Mouse (Mus musculus) embryonic facial prominence, embryonic 11.5 days (tissue): ENCODE results near the gene Zfp592. TPM values are rescaled to one million over a fixed set of nuclear protein-coding genes. Genes with fewer than 3 reads are reported as not detected.

ENCODE experiments used
- ATAC-seq: fragments of 200-750 bp; cut with Nextera tagmentation; replicated peaks from 2 replicates; pipeline ENCODE4 v1.8.0; 2017; ENCODE audit warnings: low read depth; ENCODE audit not compliant: insufficient number of reproducible peaks, low FRiP score, low TSS enrichment
- DNase-seq: peaks from one replicate; pipeline ENCODE4 v3.0.0-alpha.2; 2015; ENCODE audit warnings: low spot score
- H3K27ac ChIP-seq: fragments of 300-500 bp; sonication (generic); replicated peaks from 2 replicates; pipeline ENCODE4 v1.5.1; 2014; ENCODE audit warnings: mild to moderate bottlenecking, low read depth, low read length, control low read depth
- H3K27me3 ChIP-seq: fragments of 300-500 bp; sonication (generic); 2 replicates; pipeline ENCODE4 v1.6.1; 2014; ENCODE audit warnings: mild to moderate bottlenecking, low read length, moderate library complexity, mixed read lengths; ENCODE audit not compliant: control insufficient read depth, insufficient read depth
- H3K36me3 ChIP-seq: fragments of 300-500 bp; sonication (generic); replicated peaks from 2 replicates; pipeline ENCODE4 v1.6.1; 2014; ENCODE audit warnings: low read depth, mild to moderate bottlenecking, low read length, moderate library complexity, mixed read lengths; ENCODE audit not compliant: control insufficient read depth, insufficient read depth
- H3K4me1 ChIP-seq: fragments of 300-500 bp; sonication (generic); 2 replicates; pipeline ENCODE4 v1.6.1; 2014; ENCODE audit warnings: low read length, mixed read lengths; ENCODE audit not compliant: control insufficient read depth, insufficient read depth
- H3K4me2 ChIP-seq: fragments of 300-500 bp; sonication (generic); 2 replicates; pipeline ENCODE4 v1.6.1; 2014; ENCODE audit warnings: low read depth, mild to moderate bottlenecking, control low read depth, low read length, moderate library complexity
- H3K4me3 ChIP-seq: fragments of 300-500 bp; sonication (generic); 2 replicates; pipeline ENCODE4 v1.5.1; 2014; ENCODE audit warnings: low read depth, low read length, control low read depth
- H3K9ac ChIP-seq: fragments of 300-500 bp; sonication (generic); replicated peaks from 2 replicates; pipeline ENCODE4 v1.6.1; 2014; ENCODE audit warnings: mild to moderate bottlenecking, control low read depth, low read length
- H3K9me3 ChIP-seq: fragments of 300-500 bp; sonication (generic); replicated peaks from 2 replicates; pipeline ENCODE4 v1.6.1; 2016; ENCODE audit warnings: mild to moderate bottlenecking, low read length, inconsistent platforms, mixed read lengths; ENCODE audit not compliant: control insufficient read depth
- WGBS: fragments of 180-500 bp; shearing (Covaris S2); extraction: QIAGEN DNeasy Blood & Tissue Kit; methylation state at CpG from one replicate; pipeline ENCODE4 v1.1.7; 2014; 5-methylcytosine and 5-hydroxymethylcytosine counted together
- polyA plus RNA-seq: library from polyadenylated mRNA; unstranded; fragments of >200 nt; fragmentation: Nextera tagmentation; extraction: Ambion mirVana; gene quantifications from 2 replicates; pipeline ENCODE4 v1.2.1, GENCODE M21; 2014

Zfp592 gene
- polyA plus RNA-seq, 1 experiment from 2014 or later = 10.2 TPM

GRCm38 (mm10) chr7:80987805-80988625 lies 5.5 kb upstream of the Zfp592 start:
- no peaks in the 10 kb centered on the region for H3K27me3 ChIP-seq

DNA sequence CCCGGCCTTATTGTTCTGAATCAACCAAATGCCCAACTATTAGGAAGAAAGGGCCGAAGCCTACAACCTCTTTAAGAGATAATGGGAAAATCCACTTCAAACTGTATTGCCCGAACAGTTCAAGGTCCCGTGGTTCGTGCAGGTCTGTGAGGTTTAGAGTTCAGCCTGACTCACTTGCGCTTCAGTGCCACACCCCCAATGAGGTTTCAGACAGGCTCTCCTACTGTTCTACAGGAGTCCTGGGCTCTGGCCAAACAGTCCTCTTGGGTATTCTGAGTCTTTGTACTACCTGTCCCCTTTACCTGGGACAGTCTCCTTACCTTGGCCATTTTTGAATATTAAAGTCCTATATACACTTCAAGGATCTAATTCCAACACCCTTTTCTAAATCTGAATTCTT lies 3.2 kb upstream of the Zfp592 start:
- no peak overlapping the region for H3K4me3 ChIP-seq
- no peak overlapping the region for H3K9ac ChIP-seq
- no peaks in the 10 kb centered on the region for H3K36me3 ChIP-seq
- no peak overlapping the region for H3K4me2 ChIP-seq
- DNase-seq (no peak), ATAC-seq (no peak)
- H3K9me3 ChIP-seq = no peaks in the 10 kb centered on the region
- H3K4me1 ChIP-seq = no peaks in the 10 kb centered on the region
- no peaks in the 10 kb centered on the region for H3K27me3 ChIP-seq
- 91% methylated on average over 6 of the region's 6 CpGs for WGBS
- H3K27ac ChIP-seq = no peak overlapping the region

More at GRCm38 (mm10) chr7:80987805-80988625, 5.5 kb upstream of the Zfp592 start:
- Histone ChIP-seq H3K4me2 (no peak overlapping the region), H3K9me3 (no peaks in the 10 kb centered on the region), H3K9ac (no peak overlapping the region), H3K27ac (no peak overlapping the region), H3K4me3 (no peak overlapping the region), H3K4me1 (no peaks in the 10 kb centered on the region), H3K36me3 (no peaks in the 10 kb centered on the region)
- WGBS = 73% methylated on average over 4 of the region's 4 CpGs
- no peak for ATAC-seq
- no peak for DNase-seq

- no peak overlapping the region for H3K4me3 ChIP-seq
- 92% methylated on average over 5 of the region's 5 CpGs for WGBS
- H3K4me2 ChIP-seq = no peak overlapping the region; the same call in 1 of the 2 replicates
- no peaks in the 10 kb centered on the region for H3K27me3 ChIP-seq
- no peak overlapping the region for H3K27ac ChIP-seq
- no peak overlapping the region for H3K9ac ChIP-seq
- no peaks in the 10 kb centered on the region for H3K4me1 ChIP-seq
- H3K36me3 ChIP-seq = no peaks in the 10 kb centered on the region
- no peaks in the 10 kb centered on the region for H3K9me3 ChIP-seq
- no peak for DNase-seq
- no peak for ATAC-seq
These were observed 1.9 kb upstream of the Zfp592 start for GRCm38 (mm10) chr7:80991589-80991988.

- Histone ChIP-seq H3K27ac (no peak overlapping the region), H3K36me3 (no peaks in the 10 kb centered on the region), H3K4me2 (peak overlapping the region; percentile 80), H3K9me3 (no peaks in the 10 kb centered on the region), H3K27me3 (no peaks in the 10 kb centered on the region), H3K4me1 (no peaks in the 10 kb centered on the region), H3K4me3 (peak overlapping the region; percentile 87), H3K9ac (no peak overlapping the region; the same call in 1 of the 2 replicates)
- DNase-seq (no peak), ATAC-seq (no peak)
- WGBS = 83% methylated on average over 6 of the region's 6 CpGs
These were observed 1.4 kb upstream of the Zfp592 start for GRCm38 (mm10) chr7:80992063-80992462.

DNA sequence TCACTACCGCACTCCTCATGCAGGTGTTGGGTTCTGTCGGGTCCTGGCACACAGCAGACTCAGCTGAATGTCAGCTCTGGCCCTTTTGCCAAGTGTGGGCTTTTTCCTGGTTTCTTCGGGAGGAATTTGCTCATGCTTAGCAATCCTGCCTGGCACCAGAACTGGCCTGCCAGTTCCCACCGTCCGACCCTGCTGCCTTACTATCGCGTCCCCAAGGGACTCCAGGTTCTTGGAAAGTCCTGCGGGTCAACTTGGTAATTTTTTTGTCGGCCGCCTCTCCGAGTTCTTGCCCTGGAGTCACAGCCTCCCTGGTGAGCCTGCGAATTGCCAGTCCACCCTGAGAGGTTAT lies 876 bp upstream of the Zfp592 start:
- peak overlapping the region; percentile 87 for H3K4me3 ChIP-seq
- H3K9ac ChIP-seq = peak overlapping the region; percentile 95
- no peaks in the 10 kb centered on the region for H3K4me1 ChIP-seq
- peak overlapping the region; percentile 80 for H3K4me2 ChIP-seq
- no peaks in the 10 kb centered on the region for H3K27me3 ChIP-seq
- no peaks in the 10 kb centered on the region for H3K36me3 ChIP-seq
- no peak for ATAC-seq
- DNase-seq = peak; percentile 34
- H3K27ac ChIP-seq = peak overlapping the region; percentile 93; the same call in 1 of the 2 replicates
- 3% methylated on average over 12 of the region's 12 CpGs for WGBS
- H3K9me3 ChIP-seq = no peaks in the 10 kb centered on the region

DNA sequence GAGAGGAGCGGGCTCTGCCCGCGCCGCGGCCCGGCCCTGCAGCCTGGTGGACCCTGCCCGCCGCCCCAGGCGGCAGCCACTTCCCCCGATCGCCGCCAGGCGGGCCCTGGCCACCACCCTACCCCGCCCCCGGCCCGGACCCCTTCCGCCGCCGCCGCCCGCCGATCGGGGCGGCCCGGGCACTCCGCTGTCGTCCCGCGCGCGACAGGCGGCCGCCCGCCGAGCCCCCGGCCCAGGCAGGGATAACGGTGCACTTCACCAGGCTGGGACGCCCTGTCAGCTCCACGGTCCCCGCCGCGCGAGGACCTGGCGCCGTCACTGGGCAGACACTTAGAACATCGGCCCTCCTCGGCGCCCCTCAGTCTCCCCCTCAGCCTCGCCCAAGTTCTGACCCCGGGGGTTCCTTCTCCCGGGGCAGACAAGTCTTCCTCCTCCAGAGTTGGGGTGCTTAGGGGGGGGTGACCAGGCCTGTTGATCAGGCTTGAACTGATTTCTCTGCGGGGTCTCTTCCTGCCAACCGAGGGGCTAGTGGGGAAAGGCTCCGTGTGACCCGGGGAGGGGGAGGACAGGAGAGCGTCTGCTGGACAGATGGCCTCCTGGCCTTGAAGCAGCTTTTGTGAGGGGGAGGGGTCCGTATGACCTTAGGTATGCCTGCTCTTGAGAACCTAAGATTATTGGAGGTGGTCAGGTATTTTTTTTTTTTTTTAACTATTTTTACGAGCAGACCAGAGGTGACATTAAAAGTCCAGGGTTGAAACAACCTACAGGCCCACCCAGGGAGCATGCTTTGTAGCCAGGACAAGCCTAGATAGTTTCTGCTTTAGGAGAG lies 567 bp downstream of the Zfp592 start:
- H3K4me2 ChIP-seq = peak overlapping the region; percentile 80
- H3K27me3 ChIP-seq = no peaks in the 10 kb centered on the region
- no peaks in the 10 kb centered on the region for H3K4me1 ChIP-seq
- H3K9me3 ChIP-seq = no peaks in the 10 kb centered on the region
- under 1% methylated on average over 45 of the region's 58 CpGs for WGBS
- H3K9ac ChIP-seq = peak overlapping the region; percentile 95
- H3K27ac ChIP-seq = peak overlapping the region; percentile 93
- peak; percentile 95 for ATAC-seq
- peak overlapping the region; percentile 87 for H3K4me3 ChIP-seq
- H3K36me3 ChIP-seq = no peaks in the 10 kb centered on the region
- peak; percentile 80 for DNase-seq

- no peak for DNase-seq
- WGBS = 38% methylated on average over 6 of the region's 6 CpGs
- Histone ChIP-seq H3K27me3 (no peaks in the 10 kb centered on the region), H3K9me3 (no peaks in the 10 kb centered on the region), H3K27ac (no peak overlapping the region), H3K36me3 (no peaks in the 10 kb centered on the region), H3K4me3 (peak overlapping the region; percentile 87), H3K4me2 (peak overlapping the region; percentile 80), H3K9ac (no peak overlapping the region; the same call in 1 of the 2 replicates), H3K4me1 (no peaks in the 10 kb centered on the region)
- ATAC-seq = no peak
These were observed 1.2 kb downstream of the Zfp592 start for GRCm38 (mm10) chr7:80994663-80995005.
